11 mouse cellular contexts compared by ENCODE assay signal in genomic region chr19:12476721-12477270, GRCm38 (mm10). TPM values are rescaled to one million over a fixed set of nuclear protein-coding genes. Genes with fewer than 3 reads are reported as not detected.
DNase-seq lines count a peak whose midpoint lies in the region; ATAC-seq and TF ChIP-seq lines count a peak whose summit lies in the region.
"Had no signal": no experiment of that assay in that cellular context is flagged by ENCODE, and none has a peak within 500 bp of the region (broad histone marks: within the 10 kb centered on the region; RNA-seq: fewer than 3 reads in every experiment).

No protein-coding gene starts in this region.

- no peak for ATAC-seq in lung, postnatal 0 days
- no peak for ATAC-seq in kidney, embryonic 16.5 days (ENCODE audit: low FRiP score, low TSS enrichment)

- WGBS in lung, postnatal 0 days, result 15% methylated on average over 5 of the region's 5 CpGs
- 21% methylated on average over 5 of the region's 5 CpGs for WGBS in kidney, embryonic 16.5 days

- H3K36me3 ChIP-seq in lung, postnatal 0 days (ENCODE audit: insufficient read depth, low read length), result 0 out of 2 replicates have a peak, but pooled peaks cover 7% of the 10 kb centered on the region
- H3K36me3 ChIP-seq in kidney, embryonic 16.5 days (ENCODE audit: insufficient read depth, low read length), result peaks cover 3% of the 10 kb centered on the region

- no peaks in the 10 kb centered on the region for H3K27me3 ChIP-seq in lung, postnatal 0 days (replicated peaks; ENCODE audit: insufficient read depth, low read length)
- no peaks in the 10 kb centered on the region for H3K27me3 ChIP-seq in kidney, embryonic 16.5 days (ENCODE audit: insufficient read depth, low read length)
- H3K27me3 ChIP-seq: limb, embryonic 13.5 days had no signal

- H3K4me2 ChIP-seq in lung, postnatal 0 days (replicated peaks; ENCODE audit: low read depth, low read length), result no peak overlapping the region
- H3K4me2 ChIP-seq in kidney, embryonic 16.5 days (replicated peaks; ENCODE audit: low read depth, low read length), result no peak overlapping the region
- H3K4me2 ChIP-seq: limb, embryonic 13.5 days had no signal

- no peaks in the 10 kb centered on the region for H3K9me3 ChIP-seq in lung, postnatal 0 days (ENCODE audit: low read length)
- H3K9me3 ChIP-seq in kidney, embryonic 16.5 days (ENCODE audit: low read length), result no peaks in the 10 kb centered on the region
- H3K9me3 ChIP-seq: forebrain, embryonic 10.5 days; limb, embryonic 13.5 days had no signal

- no peak for DNase-seq in lung, postnatal 0 days (ENCODE audit: low spot score)
- DNase-seq in lung, postnatal 10 days, result no peak
- peak; percentile 46 for DNase-seq in thymus, postnatal 14 days
- no peak for DNase-seq in adrenal gland, postnatal 10 days
- no peak for DNase-seq in right cerebral cortex, postnatal 14 days

- TF ChIP-seq CTCF in lung, postnatal 0 days (IDR thresholded peaks at IDR 0.05), result no peak
- TF ChIP-seq CTCF in cortical plate, adult 2 months (IDR thresholded peaks at IDR 0.05; ENCODE audit: extremely low read depth, insufficient read depth, low read length), result no peak

- 0 out of 2 replicates have a peak overlapping the region, but pooled peaks have one; percentile 84 for H3K27ac ChIP-seq in lung, postnatal 0 days (ENCODE audit: low read length)
- 0 out of 2 replicates have a peak overlapping the region, but pooled peaks have one; percentile 48 for H3K27ac ChIP-seq in cortical plate, adult 2 months (ENCODE audit: insufficient read depth, low read length)
- 0 out of 2 replicates have a peak overlapping the region, but pooled peaks have one; percentile 3 for H3K27ac ChIP-seq in kidney, embryonic 16.5 days (ENCODE audit: low read length)
- H3K27ac ChIP-seq: forebrain, embryonic 10.5 days had no signal

- H3K4me3 ChIP-seq in lung, postnatal 0 days (ENCODE audit: low read depth, low read length), result no peak overlapping the region
- no peak overlapping the region for H3K4me3 ChIP-seq in cortical plate, adult 2 months (ENCODE audit: insufficient read depth, low read length)
- no peak overlapping the region for H3K4me3 ChIP-seq in kidney, embryonic 16.5 days (ENCODE audit: low read length)
- H3K4me3 ChIP-seq: forebrain, embryonic 10.5 days; limb, embryonic 13.5 days had no signal

- no peak overlapping the region for H3K9ac ChIP-seq in lung, postnatal 0 days (replicated peaks; ENCODE audit: low read depth)
- 0 out of 2 replicates have a peak overlapping the region, but pooled peaks have one; percentile 17 for H3K9ac ChIP-seq in kidney, embryonic 16.5 days (replicated peaks; ENCODE audit: low read length)
- H3K9ac ChIP-seq: limb, embryonic 13.5 days had no signal

- no peak for TF ChIP-seq EP300 in lung, postnatal 0 days (IDR thresholded peaks at IDR 0.05)

- peaks cover 18% of the 10 kb centered on the region for H3K4me1 ChIP-seq in lung, postnatal 0 days (ENCODE audit: insufficient read depth, low read depth, low read length)
- H3K4me1 ChIP-seq in cortical plate, adult 2 months (ENCODE audit: control insufficient read depth, insufficient read depth, low read length), result peaks cover 8% of the 10 kb centered on the region; the same call in 1 of the 2 replicates
- peaks cover 12% of the 10 kb centered on the region for H3K4me1 ChIP-seq in kidney, embryonic 16.5 days (ENCODE audit: insufficient read depth, low read length)

- TF ChIP-seq POLR2A in cortical plate, adult 2 months (IDR thresholded peaks at IDR 0.05; ENCODE audit: extremely low read depth, insufficient read depth, low read length), result no peak

RNA-seq across cellular contexts. Expression of gene Mpeg1, which starts 16.2 kb away (rescaled TPM):
- polyA plus RNA-seq in lung, postnatal 0 days (2015; fragmentation: Nextera tagmentation; extraction: Ambion mirVana), result 5.5 and 6.3 TPM in 2 replicates
- polyA plus RNA-seq in cortical plate, adult 2 months (2012; rRNA removed), result 11.9 and 13.0 TPM in 2 replicates
- 0.54 and 0.62 TPM in 2 replicates for polyA plus RNA-seq in kidney, embryonic 16.5 days (2015; fragmentation: Nextera tagmentation; extraction: Ambion mirVana)
- total RNA-seq in adrenal gland, postnatal 10 days (2021), result 10 to 100 TPM; 15.1 to 16.1 TPM

RNA-seq across cellular contexts. Expression of gene Dtx4, which starts 24.5 kb away (rescaled TPM):
- polyA plus RNA-seq in lung, postnatal 0 days (2015; fragmentation: Nextera tagmentation; extraction: Ambion mirVana), result 8.4 and 8.7 TPM in 2 replicates
- 20.8 and 23.2 TPM in 2 replicates for polyA plus RNA-seq in cortical plate, adult 2 months (2012; rRNA removed)
- polyA plus RNA-seq in kidney, embryonic 16.5 days (2015; fragmentation: Nextera tagmentation; extraction: Ambion mirVana), result 6.1 and 6.6 TPM in 2 replicates
- 10 to 100 TPM; 22.5 to 24.4 TPM for total RNA-seq in adrenal gland, postnatal 10 days (2021)

RNA-seq across cellular contexts. Expression of gene Pfpl, which starts 49.1 kb away (rescaled TPM):
- not detected in 2 replicates for polyA plus RNA-seq in lung, postnatal 0 days (2015; fragmentation: Nextera tagmentation; extraction: Ambion mirVana)
- 0.02 TPM in 1 of 2 replicates, not detected in the other for polyA plus RNA-seq in cortical plate, adult 2 months (2012; rRNA removed)
- not detected in 2 replicates for polyA plus RNA-seq in kidney, embryonic 16.5 days (2015; fragmentation: Nextera tagmentation; extraction: Ambion mirVana)
- total RNA-seq in adrenal gland, postnatal 10 days (2021), result not detected
- polyA plus RNA-seq: forebrain, embryonic 10.5 days; intestine, embryonic 14.5 days; limb, embryonic 13.5 days; neural tube, embryonic 14.5 days had no signal

RNA-seq across cellular contexts. Expression of gene Olfr1441, which starts 59.6 kb away (rescaled TPM):
- not detected in 2 replicates for polyA plus RNA-seq in lung, postnatal 0 days (2015; fragmentation: Nextera tagmentation; extraction: Ambion mirVana)
- not detected in 2 replicates for polyA plus RNA-seq in cortical plate, adult 2 months (2012; rRNA removed)
- not detected in 2 replicates for polyA plus RNA-seq in kidney, embryonic 16.5 days (2015; fragmentation: Nextera tagmentation; extraction: Ambion mirVana)
- not detected for total RNA-seq in adrenal gland, postnatal 10 days (2021)
- polyA plus RNA-seq: forebrain, embryonic 10.5 days; intestine, embryonic 14.5 days; limb, embryonic 13.5 days; neural tube, embryonic 14.5 days had no signal

Comparison
In these comparisons a context has a peak if more than half of its experiments do, and no peak if none do; other contexts are left out.
1. H3K27ac ChIP-seq: peak in every context shown above with its lines; median percentile 84 in lung, postnatal 0 days; 48 in cortical plate, adult 2 months; 3 in kidney, embryonic 16.5 days.